Mouse (Mus musculus) E14TG2a.4 (cell line): ENCODE measurements around the gene 1700102P08Rik.

Experiments
- CTCF ChIP-seq: conservative IDR thresholded peaks from 2 replicates; pipeline ENCODE4 v1.5.1; 2014; ENCODE audit warnings: low read length
- NANOG ChIP-seq: IDR thresholded peaks from 2 replicates; pipeline ENCODE4 v1.6.1; 2014; ENCODE audit warnings: borderline replicate concordance, low read length, mixed read lengths
- POU5F1 ChIP-seq: IDR thresholded peaks from 2 replicates; pipeline ENCODE4 v1.6.1; 2014; ENCODE audit warnings: low read length, borderline replicate concordance

DNA sequence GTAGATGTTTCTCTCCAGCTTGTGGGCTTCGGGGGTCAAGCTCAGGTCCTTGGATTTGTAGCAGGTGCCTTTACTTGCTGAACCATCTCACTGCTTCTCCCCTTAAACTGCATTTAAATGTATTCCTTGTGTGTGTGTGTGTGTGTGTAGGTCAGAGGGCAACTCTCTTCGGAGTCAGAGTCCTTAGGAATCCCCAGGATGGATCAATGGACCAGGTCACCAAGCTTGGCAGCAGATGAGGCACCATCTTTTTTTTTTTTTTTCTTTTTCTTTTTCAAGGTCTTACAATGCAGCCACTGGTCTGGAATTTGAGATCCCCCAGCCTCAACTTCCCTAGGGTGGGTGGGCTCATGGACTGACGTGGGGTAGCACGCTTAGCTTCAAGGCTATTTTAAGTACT lies 48.1 kb upstream of the 1700102P08Rik start:
- no peak for TF ChIP-seq CTCF
- no peak for TF ChIP-seq POU5F1
- no peak for TF ChIP-seq NANOG
